Mouse (Mus musculus) lung, postnatal 36 days (tissue): ENCODE measurements around the gene Ccdc142.

Experiments used
- DNase-seq: peaks from one replicate; pipeline ENCODE4 v3.0.0; 2022; ENCODE audit warnings: mixed read lengths

Ccdc142 gene

DNA sequence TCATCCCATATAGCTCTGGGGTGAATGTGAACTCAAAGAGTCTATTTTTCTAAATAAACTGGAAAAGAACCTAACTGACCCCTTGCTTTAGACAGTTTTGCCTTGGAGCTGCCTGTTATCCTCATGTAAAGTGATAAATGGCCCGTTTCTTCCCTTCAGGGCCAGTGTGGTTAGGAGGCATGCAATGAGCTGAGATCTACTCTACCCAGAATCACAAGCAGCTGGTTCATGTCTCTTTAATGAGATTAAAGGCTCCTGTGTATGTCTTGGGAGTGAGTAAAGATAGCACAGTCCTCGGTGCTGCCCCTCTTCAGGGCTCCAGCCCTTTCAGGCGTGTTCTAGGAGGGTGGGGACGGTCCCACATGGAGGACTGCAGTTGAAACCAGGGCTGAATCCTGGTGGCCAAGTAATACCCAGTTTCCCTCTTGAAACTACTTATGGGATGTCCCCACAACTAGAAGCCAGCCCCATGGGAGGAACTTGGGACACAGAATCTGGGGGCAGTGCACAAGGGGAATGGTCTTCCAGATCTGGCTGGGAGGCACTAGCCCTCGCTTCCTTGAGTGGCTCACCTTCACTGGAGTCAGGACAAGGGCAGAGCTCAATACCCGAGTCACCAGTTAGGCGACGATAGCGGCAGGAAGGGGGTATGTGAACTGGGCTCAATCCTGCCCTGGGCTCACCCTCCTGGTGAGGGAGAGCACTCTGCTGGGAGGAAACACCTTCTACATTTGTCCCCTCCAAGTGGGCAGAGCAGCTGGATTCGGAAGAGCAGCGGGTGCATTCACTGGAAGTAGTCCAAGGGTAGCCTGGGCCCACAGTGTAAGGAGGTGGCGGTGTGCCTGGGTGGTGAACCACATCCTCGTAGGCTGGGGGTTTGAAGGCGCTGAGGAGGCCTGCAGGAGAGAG is 17.7 kb downstream of the Ccdc142 start:
- no peak for DNase-seq

DNA sequence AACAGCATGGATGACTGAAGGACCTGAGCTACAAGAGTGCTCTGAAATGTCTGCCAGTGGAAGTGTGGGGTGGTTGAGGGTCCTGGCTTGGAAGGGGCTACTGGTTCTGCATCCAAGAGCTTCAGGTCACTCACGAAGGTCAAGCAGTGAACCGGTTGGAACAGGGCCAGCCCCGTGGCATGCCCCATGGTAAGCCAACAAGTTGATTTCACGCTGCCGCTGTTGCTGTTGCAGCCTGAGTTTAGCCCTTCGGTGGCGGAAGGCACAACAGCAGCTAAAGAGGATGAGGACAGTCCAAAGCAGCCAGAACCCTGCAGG is 18.3 kb downstream of the Ccdc142 start:
- DNase-seq: no peak

DNA sequence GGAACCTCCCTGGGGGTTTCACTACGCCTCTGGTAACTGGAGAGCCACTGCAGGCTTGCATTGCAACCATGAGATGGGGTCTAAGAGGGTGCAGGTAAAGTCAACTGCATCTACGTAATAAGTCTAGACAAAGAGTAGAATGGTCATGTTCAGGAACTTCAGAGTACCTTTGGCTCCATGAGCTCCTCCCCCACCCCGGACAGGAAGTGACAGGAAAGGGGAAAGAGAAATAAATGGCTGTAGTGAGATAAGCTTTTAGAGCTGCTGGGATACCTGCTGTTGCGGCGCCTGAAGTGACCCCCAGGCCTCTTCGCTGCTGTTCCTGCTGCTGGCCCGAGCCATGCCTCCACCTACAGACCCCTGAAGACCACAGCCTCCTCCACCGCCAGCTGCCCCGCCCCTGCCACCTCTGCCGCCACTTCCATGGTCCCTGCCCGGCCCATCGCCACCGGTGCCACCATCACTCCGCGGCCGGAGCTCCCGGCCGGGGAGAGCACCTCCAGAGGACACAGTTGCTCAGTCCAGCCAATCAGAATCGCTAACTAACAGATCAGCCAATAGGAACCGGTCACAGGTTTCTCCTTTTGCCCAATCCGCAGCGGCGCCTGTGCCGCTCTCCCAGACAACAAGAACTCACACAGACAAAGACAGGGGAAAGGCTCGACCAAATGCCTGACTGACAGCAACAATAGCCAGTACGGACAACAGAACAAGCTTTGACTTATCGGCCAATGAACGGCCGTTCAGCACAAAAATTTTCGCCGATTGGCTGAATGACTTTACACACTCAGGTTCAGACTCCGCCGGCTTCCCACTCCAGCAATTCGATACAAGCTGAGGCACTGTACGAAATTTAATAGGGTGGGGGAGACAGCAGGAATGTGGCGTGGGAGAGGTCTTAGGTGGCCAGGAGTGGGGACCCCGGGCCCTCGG is 19.8 kb downstream of the Ccdc142 start, which contains the start of gene Wbp1:
Wbp1 (minus strand) TSS at position 630 of the 933 bp plus-strand sequence.
- peak; percentile 99 for DNase-seq

DNA sequence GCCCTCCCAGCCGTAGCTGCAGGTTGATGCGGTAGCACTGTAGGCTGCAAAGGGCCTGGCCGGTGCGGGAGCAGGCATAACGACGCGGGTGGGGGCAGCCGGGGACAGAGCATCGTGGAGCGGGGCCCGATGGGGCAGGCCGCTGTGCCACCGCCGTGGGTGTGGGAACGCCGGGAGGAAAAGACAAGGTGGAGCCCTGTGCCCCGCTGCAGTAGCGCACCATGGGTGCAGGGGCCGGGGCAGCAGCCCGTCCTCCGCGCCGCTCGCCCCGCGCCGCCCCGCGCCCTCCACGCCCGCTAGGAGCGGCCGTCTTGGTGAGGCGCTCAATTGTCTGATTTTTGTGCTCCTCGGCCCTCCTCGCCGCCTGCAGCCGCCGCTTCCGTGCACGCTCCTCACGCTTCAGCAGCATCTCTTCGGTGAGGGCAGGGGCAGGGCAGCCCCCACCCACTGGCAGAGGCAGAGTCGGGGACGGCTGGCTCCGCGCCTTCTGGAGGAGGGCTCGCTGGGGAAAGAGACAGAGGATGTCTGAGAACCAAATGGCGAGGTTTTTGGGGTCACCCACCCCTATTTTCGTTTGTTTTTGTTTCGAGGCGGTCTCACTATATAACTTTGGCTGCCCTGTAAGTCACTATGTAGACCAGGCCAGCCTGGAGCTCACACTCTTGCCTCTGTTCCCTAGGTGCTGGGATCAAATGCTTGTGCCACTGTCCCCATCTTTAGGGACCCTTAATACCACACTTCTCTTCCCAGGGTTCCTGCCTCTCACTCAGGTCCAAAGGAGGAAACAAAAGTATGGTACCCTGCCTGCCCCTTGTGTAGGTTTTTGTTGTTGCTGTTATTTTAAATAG is 20.7 kb downstream of the Ccdc142 start:
- no peak for DNase-seq

DNA sequence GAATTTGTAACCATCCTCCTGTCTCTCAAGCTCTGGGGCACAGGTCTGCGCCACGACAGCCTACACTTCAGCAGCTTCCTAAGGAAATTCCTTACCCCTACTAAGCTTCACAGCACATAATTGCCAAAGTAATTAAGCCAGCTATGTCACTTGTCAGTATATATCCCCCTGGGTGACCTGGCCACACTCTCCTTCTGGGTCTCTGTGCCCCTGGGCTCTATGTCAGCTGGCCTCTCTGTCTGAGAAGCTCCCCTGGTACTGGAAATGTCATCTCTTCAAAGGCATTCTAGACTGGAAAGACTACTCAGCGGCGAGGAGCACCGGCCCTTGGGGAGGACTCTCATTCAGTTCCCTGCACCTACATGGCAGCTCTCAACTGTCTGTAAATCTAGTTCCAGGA is 21.6 kb downstream of the Ccdc142 start:
- DNase-seq: no peak

DNA sequence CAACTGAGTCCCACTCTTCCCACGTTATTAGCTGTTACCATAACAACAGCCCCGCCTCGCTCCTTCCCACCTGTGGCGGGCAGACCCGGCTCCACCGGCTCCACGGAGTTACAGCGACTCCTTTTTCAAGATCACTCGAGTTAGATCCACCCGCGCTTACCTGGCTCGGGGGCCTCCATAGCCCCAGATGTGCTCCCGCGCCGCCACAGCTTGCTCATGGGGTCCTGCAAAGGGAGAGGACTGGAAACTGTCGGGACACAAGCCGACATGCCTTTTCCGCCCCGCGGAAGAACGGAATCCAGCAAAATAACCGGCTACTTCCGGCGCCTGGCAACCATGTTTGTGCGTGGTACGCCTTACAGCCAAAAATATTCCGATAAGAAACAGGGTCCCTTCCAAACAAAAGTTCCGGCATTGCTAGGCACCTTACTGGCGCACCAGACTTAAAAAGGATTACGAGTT is 23.5 kb downstream of the Ccdc142 start:
- DNase-seq: peak; percentile 96

DNA sequence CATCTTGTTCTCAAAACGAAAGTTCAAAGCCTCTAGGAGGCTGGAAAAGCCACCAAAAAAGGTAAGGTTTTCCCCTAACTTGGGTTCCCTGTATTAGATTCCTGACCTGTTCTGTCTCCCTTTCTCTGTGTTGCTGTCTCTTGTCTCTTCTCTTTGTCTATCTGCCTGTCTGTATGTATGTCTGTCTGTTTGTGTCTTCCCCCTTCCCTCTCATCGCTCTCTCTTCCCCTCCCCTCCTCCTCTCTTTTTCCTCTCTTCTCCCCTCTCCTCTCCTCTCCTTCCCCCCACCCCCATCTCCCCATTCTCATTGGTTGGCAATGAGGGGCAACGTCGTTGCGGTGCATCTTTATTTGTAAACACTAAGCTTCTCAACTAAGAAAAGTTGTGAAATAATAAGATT is 23.9 kb downstream of the Ccdc142 start, which contains the start of gene Ino80b:
Ino80b (minus strand) TSS at position 101 of the 400 bp plus-strand sequence.
- DNase-seq: no peak

DNA sequence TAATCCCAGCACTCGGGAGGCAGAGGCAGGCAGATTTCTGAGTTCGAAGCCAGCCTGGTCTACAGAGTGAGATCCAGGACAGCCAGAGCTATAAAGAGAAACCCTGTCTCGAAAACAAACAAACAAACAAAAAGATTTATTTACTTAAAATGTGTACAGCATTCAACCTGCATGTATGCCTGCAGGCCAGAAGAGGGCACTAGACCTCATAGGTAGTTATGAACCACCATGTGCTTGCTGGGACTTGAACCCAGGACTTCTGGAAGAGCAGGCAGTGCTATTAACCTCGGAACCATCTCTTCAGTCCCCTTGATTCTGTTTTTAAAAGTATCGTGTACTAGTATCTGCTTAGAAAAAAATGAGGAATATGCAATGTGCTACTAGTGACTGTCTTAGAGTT is 26.0 kb downstream of the Ccdc142 start:
- DNase-seq: no peak

DNA sequence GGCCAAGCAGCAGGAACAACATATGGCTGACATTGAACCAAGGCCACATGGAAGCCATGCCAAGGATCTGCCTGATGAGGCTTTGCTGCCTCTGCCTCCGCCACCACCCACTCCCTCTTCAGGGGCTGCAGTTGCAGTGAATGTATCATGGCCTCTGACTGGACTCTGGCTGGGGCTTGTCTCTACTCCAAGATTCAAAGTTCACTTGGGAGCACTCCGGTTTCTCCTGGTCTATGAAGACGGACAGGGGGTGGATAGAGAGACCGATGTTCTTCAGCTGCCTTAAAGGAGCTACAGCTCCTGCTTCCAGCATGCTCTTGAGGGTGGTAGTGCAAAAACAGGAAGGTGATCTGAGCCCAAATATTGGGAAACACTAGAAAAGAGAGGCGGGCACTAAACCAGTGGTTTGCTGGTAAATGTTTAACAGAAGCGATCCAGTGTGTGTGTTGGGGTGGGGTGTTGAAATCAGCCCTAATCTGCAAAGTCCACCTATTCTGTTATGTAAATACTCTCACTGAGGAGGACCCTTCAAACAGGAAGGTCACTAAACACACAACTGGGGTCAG is 30.2 kb downstream of the Ccdc142 start:
- peak; percentile 79 for DNase-seq

DNA sequence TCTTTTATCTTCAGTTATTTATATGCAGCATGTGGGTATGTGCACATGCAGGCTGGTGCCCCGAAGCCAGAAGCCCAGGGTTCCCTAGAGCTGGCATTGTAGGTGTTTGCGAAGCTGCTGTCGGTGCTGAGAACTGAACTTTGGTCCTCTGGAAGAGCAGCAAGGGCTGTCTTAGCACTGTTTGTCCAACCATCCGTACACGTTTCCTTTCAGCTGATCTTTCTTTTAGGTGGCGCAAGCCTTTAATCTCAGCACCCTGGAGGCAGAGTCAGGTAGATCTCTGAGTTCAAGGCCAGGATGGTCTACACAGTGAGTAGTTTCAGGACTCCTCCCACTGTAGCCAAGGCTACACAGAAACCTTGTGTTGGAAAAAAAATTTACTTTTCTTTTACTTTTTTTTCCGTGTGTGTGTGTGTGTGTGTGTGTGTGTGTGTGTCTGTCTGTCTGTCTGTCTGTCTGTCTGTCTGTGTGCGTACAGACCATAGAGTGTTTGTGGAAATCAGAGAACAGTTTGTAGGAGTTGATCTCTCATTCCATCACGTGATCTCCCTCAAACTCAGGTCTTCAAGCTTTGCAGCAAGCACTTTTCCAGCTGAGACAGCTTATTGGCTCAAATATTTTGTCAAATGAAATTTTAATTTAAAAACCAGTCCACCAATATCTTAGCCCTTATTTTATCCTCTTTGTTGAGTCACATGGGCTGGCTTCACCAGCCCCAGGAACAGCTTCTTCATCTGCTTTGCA is 30.9 kb downstream of the Ccdc142 start:
- DNase-seq: no peak

DNA sequence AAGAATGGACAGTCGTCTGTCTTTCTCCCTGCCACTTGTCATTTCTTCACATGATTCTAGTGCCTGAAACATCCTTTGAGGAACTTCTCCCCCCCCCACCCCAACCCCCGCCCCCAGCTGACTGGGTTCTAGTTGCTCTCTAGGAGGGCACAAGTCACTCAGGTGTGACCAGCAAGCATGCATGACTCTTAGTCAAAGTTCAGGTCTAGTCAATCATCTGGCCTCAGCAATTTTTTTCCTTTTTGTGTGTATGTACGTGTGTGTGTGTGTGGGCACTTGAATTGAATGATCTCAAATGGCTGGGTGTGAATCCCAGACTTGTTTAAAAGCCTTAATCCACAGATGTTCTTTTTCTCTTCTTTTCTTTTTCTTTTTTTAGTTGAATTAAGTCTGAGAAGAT is 32.8 kb downstream of the Ccdc142 start:
- DNase-seq: no peak

DNA sequence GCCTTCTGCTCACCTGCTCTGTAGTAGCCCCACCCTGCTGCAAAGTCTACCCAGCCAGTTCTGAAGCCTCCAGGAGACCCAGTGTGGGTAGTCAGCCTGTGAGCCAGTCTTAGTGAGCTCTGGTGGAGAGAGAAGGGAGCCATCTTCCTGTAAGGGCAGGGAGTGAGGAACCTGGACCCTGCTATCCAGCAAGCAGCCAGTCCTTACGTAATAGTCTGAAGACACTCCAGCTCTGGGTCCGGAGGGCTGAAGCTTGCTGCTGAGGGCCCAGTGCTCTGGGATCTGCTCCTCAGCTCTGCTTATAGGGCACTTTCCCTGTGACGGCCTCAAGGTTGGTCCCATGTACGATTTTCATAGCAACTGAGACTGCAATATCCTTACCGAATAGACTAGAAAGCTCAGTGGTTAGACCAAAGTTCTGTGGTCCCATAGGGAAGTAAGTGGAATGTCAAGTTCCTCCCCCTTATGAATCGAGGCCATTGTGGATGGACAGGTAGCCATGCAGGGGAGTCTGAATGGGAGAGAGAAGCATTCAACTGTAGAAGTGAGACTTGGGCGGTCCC is 33.6 kb downstream of the Ccdc142 start, which contains the start of gene Rtkn:
Rtkn (plus strand) TSS at position 513 of the 563 bp plus-strand sequence.
- DNase-seq: no peak

DNA sequence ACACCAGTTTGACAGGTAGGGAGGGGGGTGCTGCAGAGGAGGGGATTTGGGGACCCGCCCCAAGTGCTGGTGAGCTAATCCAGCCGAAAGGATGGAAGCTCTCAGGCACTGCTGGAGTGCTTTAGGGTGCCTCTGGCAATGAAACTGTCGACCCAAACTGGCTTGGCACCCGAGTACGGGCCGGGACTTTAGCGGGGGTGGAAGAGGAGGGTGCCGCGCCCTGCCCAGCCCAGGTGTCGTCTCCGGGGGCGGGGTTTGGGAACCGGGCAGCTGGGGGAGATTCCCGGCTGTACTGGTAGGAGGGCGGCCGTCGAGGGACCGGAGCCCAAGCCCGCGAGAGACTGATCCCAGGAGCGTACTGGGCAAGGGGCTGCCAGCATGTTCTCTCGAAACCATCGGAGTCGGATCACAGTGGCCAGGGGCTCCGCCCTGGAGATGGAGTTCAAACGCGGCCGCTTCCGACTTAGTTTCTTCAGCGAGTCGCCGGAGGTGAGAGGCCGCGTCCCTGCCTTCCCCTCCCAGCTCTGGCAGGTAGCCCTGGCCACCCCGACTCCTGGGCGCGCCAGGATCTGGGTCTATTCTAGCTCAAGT is 34.3 kb downstream of the Ccdc142 start:
- DNase-seq: peak; percentile 73

DNA sequence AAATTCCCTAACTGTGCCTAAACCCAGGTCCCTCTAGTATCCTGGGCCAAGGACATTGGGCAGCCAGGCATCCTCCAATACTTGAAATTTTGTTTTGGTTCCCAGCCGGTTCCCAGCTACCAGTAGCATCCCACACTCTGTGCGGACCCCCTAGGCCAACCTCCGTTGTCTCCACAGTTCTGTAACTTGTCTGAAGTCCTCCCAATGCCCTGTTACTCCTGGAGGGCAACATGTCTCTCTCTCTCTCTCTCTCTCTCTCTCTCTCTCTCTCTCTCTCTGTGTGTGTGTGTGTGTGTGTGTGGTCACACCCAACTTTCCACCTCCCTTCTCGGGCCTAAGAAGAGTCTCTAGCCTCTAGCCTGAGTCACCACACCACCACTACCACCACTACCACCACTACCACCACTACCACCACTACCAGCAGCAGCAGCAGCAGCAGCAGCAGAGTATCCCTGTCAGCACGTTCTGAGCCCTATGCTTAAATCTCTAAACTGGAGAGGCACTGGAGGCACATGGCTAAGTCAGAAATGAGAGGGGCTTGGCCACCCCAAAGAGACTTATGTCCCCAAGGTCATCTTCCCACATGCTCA is 35.0 kb downstream of the Ccdc142 start:
- DNase-seq: no peak

DNA sequence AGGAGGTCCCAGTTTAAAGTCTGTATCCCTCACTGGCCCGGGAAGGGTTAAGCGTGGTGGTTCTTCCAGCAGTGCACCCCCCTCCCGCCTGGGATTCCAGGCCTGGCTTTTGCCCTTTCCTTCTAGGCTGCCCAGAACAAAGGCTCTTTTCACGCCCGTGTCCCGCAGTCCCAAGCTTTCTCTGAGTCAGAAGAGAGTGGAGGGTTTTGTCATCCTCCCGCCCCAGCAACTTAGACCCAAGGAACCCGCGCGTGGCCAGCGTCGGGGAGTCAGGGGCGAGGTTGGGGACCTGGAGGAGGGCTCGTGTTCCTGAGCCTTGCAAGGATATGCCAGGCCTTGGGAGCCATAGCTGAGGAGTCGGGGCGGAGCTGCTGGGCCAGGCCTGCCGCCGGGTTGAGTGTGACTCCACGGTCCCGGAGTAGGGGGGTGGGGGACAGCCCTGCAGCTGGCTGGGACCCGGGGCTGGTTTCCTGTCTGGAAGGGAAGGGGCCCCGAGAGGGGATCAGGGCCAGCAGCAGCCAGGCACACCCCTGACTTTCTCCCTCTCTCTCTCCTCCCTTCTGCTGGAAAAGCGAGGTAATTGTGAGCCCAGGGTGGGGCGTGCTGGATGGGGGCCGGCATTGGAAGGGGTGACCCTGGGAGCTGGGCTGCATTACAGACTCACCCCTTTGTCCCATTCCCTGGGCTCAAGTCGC is 35.6 kb downstream of the Ccdc142 start:
- peak; percentile 61 for DNase-seq

DNA sequence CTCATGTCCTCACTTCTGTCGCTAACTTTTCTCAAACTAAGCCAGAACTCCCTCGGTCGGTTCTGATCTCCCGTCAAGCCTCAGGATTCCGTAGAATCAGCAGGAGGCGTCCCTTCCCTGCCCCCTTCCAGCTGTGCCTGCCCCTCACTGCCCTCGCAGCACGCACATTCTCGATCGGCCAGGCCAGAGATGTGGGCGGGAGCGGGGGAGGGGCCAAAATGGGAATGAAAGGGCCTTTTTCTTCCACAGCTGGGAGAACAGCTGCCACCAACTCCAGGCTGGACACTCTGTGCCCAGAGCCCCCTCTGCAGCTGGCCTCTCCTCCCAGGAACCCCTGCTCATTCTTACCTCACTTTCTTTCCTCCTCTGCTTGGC is 36.2 kb downstream of the Ccdc142 start:
- DNase-seq: peak; percentile 93

DNA sequence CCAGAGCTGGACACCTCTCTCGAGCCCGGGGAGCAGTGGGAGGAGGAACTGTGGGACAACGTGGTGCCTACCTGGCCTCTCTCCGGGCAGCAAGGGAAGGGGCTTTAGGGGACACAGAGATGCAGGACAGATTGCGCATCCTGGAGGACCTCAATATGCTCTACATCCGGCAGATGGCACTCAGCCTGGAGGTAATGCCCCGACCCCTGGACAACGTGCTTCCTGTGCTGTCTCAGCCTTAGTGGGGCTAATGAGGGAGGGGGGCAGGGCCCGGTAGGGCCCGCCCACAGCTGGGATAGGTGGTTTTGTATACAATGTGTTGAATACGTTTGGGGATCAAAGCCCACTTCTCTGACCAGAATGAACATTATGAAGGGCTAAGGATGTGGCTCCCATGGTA is 36.7 kb downstream of the Ccdc142 start:
- no peak for DNase-seq

DNA sequence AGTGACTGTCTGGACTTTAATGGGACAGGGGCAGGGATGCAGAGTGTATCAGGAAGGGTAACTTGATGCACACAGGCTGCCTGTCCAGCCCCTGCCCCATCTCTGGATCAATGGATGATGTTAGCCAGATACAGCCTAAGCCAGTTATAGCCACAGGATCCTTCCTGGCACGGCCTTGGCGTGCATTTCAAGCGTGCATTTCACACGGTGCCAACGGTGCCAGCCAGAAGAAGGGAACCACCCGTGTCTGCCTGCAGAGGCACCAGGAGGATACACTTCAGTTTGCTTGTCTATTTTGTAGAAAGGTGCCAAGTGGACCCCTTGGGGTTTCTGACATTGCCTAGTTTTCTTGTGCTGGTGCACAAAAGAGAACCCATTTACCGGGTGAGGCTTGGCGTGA is 38.6 kb downstream of the Ccdc142 start:
- no peak for DNase-seq

DNA sequence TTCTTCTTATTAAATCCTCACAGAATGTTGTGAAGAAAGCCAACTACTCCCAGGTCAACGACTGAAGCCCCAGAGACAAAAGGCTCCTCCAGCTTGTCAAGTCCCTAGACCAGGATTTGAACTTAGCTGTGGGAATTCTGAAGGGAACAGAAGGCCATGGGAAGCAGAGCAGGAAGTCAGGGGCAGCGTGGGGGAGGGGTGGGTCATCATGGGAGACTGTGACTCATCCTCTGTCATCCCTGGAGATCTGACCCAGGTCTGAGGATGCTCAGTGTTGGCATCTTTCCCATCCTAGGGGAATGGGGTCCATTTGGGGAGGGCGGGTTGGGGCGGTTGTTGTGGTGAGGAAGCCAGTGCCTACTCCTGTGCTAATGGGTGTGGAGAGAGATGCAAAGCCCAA is 40.2 kb downstream of the Ccdc142 start:
- no peak for DNase-seq
